Mouse (Mus musculus): ENCODE data around the gene Zeb2. TPM values are rescaled to one million over a fixed set of nuclear protein-coding genes. Genes with fewer than 3 reads are reported as not detected.
A peak's percentile ranks its signal among the peaks of the same experiment; 100 is the strongest.

Zeb2 gene
- polyA plus RNA-seq, 1 experiment from 2014 or later = 32.3 TPM

DNA sequence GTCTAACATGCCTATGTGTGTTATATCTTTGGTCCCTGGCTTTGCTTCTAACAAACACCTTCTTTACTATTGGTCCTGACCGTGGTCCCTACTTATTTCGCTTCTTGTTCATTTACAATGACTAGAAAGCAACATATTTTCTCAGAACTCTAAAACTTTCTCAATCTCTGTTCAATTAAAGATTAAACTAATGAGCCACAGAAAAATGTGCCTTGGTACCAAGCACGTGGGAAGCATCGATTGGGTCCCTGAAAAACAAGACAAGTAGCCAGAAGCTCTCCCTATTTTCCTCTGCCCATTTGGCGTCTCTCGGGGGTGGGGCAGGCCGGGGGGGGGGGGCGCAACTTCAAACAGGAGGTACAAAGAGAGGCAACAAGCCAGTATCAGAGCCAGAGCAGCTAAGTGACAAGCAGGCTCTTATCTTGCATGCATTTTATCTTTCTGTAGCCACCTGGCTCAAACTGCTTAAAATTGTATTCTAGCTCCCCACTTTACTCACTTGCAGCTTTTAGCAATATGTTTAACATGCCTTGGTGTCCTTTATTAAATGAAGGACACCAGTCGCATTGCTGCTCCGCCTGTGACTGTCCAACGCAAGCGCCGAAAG is 76.4 kb downstream of the Zeb2 start:
- Histone ChIP-seq H3K27ac (replicated peaks; ENCODE audit: low read depth, low read length) (no peak overlapping the region), H3K4me2 (ENCODE audit: low read length) (no peak overlapping the region), H3K9me3 (ENCODE audit: control insufficient read depth, low read length) (no peaks in the 10 kb centered on the region), H3K9ac (replicated peaks; ENCODE audit: low read length) (no peak overlapping the region), H3K4me1 (ENCODE audit: control insufficient read depth, insufficient read depth, low read length) (peaks cover 17% of the 10 kb centered on the region), H3K27me3 (ENCODE audit: control insufficient read depth, insufficient read depth, low read length) (no peaks in the 10 kb centered on the region), H3K36me3 (ENCODE audit: control insufficient read depth, insufficient read depth, low read length) (no peaks in the 10 kb centered on the region), H3K4me3 (replicated peaks; ENCODE audit: low read depth, low read length) (no peak overlapping the region)
- ATAC-seq (ENCODE audit: low FRiP score, low TSS enrichment) (no peak), DNase-seq (no peak)
- 77% methylated on average over 13 of the region's 13 CpGs for WGBS

DNA sequence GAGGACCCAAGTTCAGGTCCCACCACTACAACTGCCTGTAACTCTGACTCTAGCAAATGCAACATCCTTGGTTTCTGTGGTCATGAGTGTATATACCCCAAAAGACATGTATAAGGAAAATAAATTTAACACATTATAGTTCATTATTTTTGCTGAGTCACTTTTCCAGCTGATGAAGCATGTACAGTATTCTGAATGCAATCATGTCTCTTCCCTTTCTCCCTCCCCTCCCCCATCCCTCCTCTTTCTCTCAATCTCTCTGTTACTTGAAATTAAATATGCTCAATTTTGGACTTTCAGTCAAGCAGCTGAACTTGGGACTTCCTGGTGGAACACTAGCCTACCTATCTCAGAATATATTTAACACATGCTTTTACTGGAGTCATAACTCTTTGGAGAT is 77.7 kb downstream of the Zeb2 start:
- H3K27ac ChIP-seq (replicated peaks; ENCODE audit: low read depth, low read length) = no peak overlapping the region
- DNase-seq (no peak), ATAC-seq (ENCODE audit: low FRiP score, low TSS enrichment) (no peak)
- H3K9me3 ChIP-seq (ENCODE audit: control insufficient read depth, low read length) = no peaks in the 10 kb centered on the region
- H3K4me3 ChIP-seq (replicated peaks; ENCODE audit: low read depth, low read length) = no peak overlapping the region
- no peak overlapping the region for H3K4me2 ChIP-seq (ENCODE audit: low read length)
- no peaks in the 10 kb centered on the region for H3K36me3 ChIP-seq (ENCODE audit: control insufficient read depth, insufficient read depth, low read length)
- H3K9ac ChIP-seq (replicated peaks; ENCODE audit: low read length) = no peak overlapping the region
- H3K4me1 ChIP-seq (ENCODE audit: control insufficient read depth, insufficient read depth, low read length) = peaks cover 12% of the 10 kb centered on the region; the same call in 1 of the 2 replicates
- H3K27me3 ChIP-seq (ENCODE audit: control insufficient read depth, insufficient read depth, low read length) = no peaks in the 10 kb centered on the region

DNA sequence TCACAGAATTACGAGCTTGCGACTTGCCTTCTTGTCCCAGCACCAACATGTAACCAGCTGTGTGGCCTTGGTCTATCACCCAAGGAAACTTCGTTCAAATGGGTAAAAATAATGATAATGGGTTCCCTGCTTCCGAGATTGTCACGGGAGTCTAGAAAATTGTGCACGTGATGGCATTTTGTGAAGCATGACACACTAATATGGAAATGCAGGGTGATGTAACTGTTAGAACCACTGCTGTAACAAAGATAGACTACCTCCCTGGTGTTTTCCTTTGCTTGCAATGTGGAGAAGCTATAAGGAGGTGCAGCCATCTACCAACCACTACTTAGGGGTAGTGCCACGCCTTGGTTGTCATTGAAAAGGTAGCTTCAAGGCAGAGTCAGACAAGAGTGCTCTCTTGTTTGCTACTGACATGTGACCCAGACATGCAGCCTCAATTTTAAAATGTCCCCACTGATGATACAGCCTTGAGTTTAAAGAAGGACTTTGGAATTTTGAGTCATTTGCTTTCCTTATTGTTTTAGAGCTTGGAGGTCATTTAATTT is 89.0 kb downstream of the Zeb2 start:
- peaks cover 44% of the 10 kb centered on the region for H3K4me1 ChIP-seq (ENCODE audit: control insufficient read depth, insufficient read depth, low read length)
- H3K4me3 ChIP-seq (replicated peaks; ENCODE audit: low read depth, low read length) = no peak overlapping the region
- ATAC-seq (ENCODE audit: low FRiP score, low TSS enrichment) = no peak
- no peak overlapping the region for H3K27ac ChIP-seq (replicated peaks; ENCODE audit: low read depth, low read length)
- no peak for DNase-seq
- 78% methylated on average over 7 of the region's 7 CpGs for whole genome bisulfite sequencing
- H3K9ac ChIP-seq (replicated peaks; ENCODE audit: low read length) = no peak overlapping the region
- H3K9me3 ChIP-seq (ENCODE audit: control insufficient read depth, low read length) = no peaks in the 10 kb centered on the region
- no peak overlapping the region for H3K4me2 ChIP-seq (ENCODE audit: low read length)
- no peaks in the 10 kb centered on the region for H3K36me3 ChIP-seq (ENCODE audit: control insufficient read depth, insufficient read depth, low read length)
- no peaks in the 10 kb centered on the region for H3K27me3 ChIP-seq (ENCODE audit: control insufficient read depth, insufficient read depth, low read length)

DNA sequence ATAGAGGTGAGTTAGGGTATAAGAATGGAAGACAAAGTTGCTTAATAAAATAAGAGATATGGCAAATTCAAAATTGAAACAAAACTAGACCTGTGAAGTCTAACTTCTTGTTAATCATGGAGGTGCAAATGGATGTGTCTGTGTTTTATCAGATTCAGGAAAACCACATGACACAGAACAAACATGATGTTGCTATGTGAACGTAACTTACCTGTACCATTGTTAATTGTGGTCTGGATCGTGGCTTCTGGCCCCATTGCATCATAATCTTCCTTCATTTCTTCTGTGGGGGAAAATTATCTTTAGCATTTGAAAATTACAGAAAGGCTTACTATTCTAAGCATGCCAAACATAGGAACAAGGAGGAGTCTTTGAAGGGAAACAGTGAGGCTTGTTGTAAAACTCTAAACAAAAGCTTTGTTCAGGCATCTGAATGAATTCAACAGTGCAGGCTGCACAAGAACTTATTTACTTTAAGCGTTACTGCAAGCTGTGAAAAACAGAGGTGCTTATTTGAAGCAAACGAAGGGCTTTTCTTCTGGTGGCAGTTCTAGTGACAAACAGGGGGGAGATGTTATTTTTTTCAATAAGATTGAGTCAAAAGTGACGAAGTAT is 99.9 kb downstream of the Zeb2 start:
- Histone ChIP-seq H3K27ac (replicated peaks; ENCODE audit: low read depth, low read length) (no peak overlapping the region), H3K9me3 (ENCODE audit: control insufficient read depth, low read length) (no peaks in the 10 kb centered on the region), H3K27me3 (ENCODE audit: control insufficient read depth, insufficient read depth, low read length) (no peaks in the 10 kb centered on the region), H3K4me3 (replicated peaks; ENCODE audit: low read depth, low read length) (no peak overlapping the region), H3K36me3 (ENCODE audit: control insufficient read depth, insufficient read depth, low read length) (no peaks in the 10 kb centered on the region), H3K4me1 (ENCODE audit: control insufficient read depth, insufficient read depth, low read length) (no peaks in the 10 kb centered on the region), H3K9ac (replicated peaks; ENCODE audit: low read length) (no peak overlapping the region), H3K4me2 (ENCODE audit: low read length) (no peak overlapping the region)
- no peak for DNase-seq
- WGBS = 77% methylated on average over 5 of the region's 5 CpGs
- no peak for ATAC-seq (ENCODE audit: low FRiP score, low TSS enrichment)

DNA sequence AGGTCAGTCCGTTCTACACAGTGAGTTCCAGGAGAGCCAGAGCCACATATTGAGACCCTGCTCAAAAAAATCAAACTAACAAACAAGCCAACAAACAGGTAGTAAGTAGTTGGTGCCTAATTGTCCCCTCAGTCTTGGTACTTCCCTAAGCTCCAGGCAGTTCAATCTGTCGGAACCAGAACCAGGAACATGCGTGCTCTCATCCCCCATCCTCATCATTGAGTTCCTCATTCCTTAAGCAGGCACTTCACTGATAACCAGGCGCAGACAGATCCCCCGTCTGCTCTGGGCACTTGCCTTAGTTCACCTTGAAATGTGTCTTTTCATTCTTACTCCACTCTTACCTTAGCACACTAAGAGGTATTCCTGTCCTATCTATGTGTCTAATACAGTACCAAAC is 103.9 kb downstream of the Zeb2 start:
- H3K36me3 ChIP-seq (ENCODE audit: control insufficient read depth, insufficient read depth, low read length) = no peaks in the 10 kb centered on the region
- DNase-seq (no peak), ATAC-seq (ENCODE audit: low FRiP score, low TSS enrichment) (no peak)
- H3K4me3 ChIP-seq (replicated peaks; ENCODE audit: low read depth, low read length) = no peak overlapping the region
- no peaks in the 10 kb centered on the region for H3K27me3 ChIP-seq (ENCODE audit: control insufficient read depth, insufficient read depth, low read length)
- no peak overlapping the region for H3K27ac ChIP-seq (replicated peaks; ENCODE audit: low read depth, low read length)
- no peaks in the 10 kb centered on the region for H3K9me3 ChIP-seq (ENCODE audit: control insufficient read depth, low read length)
- H3K4me2 ChIP-seq (ENCODE audit: low read length) = no peak overlapping the region
- WGBS = 95% methylated on average over 5 of the region's 5 CpGs
- H3K9ac ChIP-seq (replicated peaks; ENCODE audit: low read length) = no peak overlapping the region
- H3K4me1 ChIP-seq (ENCODE audit: control insufficient read depth, insufficient read depth, low read length) = no peaks in the 10 kb centered on the region

DNA sequence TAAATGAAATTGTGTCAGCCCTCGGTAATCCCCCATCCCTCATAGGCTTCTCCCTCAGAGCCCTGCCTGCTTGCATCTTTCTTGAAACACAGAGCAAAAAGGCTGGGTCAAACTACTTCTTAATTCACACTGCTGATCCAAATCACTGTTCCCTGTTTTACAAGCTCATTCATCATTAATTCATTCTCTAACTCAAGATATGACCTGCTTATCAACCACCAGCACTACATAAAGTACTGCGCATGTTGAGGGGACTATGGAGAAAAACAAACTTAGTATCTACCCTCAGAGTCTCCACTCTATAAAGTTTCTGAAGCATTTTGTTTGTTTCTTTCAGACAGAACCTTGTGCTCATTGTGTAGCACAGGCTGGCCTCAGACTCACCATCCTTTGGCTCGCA is 104.5 kb downstream of the Zeb2 start:
- ATAC-seq (ENCODE audit: low FRiP score, low TSS enrichment) = no peak
- 88% methylated on average over 3 of the region's 3 CpGs for WGBS

DNA sequence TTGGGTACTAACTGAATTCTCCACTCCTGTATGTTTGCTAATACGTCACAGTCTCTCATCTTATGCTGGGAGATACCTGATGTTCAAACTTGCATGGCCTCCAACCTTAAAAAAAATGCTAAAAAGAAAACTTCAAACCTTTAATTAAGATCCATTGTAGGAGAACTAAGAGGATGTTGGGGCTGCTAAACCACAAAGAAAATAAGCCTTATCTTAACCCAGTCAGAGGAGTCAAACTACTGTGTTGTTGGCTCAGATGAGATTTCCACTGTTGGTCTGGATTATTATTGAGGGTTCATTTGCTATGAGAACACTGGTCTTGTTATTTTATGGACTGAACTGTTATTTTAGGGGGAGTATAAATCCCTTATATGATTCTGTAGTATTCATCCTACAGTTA is 106.5 kb downstream of the Zeb2 start:
- no peak for ATAC-seq (ENCODE audit: low FRiP score, low TSS enrichment)

More for the DNA sequence above, 104.5 kb downstream of the Zeb2 start:
- Histone ChIP-seq H3K4me2 (ENCODE audit: low read length) (no peak overlapping the region), H3K9me3 (ENCODE audit: control insufficient read depth, low read length) (no peaks in the 10 kb centered on the region), H3K4me1 (ENCODE audit: control insufficient read depth, insufficient read depth, low read length) (no peaks in the 10 kb centered on the region), H3K27ac (replicated peaks; ENCODE audit: low read depth, low read length) (no peak overlapping the region), H3K27me3 (ENCODE audit: control insufficient read depth, insufficient read depth, low read length) (no peaks in the 10 kb centered on the region), H3K9ac (replicated peaks; ENCODE audit: low read length) (no peak overlapping the region), H3K36me3 (ENCODE audit: control insufficient read depth, insufficient read depth, low read length) (no peaks in the 10 kb centered on the region), H3K4me3 (replicated peaks; ENCODE audit: low read depth, low read length) (no peak overlapping the region)
- no peak for DNase-seq

DNA sequence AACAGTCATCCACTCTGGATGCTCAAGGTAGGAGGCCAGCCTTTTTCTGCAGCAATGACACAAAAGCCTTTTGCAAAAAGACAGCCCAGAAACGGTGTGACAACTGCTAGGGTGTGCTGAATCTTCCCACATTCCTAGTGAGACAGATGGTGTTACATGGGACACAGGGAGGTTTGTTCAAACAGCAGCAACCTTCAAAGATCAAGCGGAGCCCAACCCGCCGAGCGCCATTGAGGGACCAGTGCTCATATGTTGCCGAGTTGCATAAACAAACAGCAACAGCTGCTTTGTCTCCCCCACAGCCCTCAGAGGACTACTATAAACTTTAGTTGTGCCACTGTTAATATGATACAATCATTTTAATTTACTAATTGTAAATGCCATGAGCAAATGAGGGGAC is 117.3 kb downstream of the Zeb2 start:
- no peaks in the 10 kb centered on the region for H3K4me1 ChIP-seq (ENCODE audit: control insufficient read depth, insufficient read depth, low read length)
- H3K4me3 ChIP-seq (replicated peaks; ENCODE audit: low read depth, low read length) = no peak overlapping the region
- H3K27ac ChIP-seq (replicated peaks; ENCODE audit: low read depth, low read length) = no peak overlapping the region
- peak; percentile 54 for DNase-seq
- H3K9ac ChIP-seq (replicated peaks; ENCODE audit: low read length) = no peak overlapping the region
- H3K4me2 ChIP-seq (ENCODE audit: low read length) = no peak overlapping the region
- no peaks in the 10 kb centered on the region for H3K9me3 ChIP-seq (ENCODE audit: control insufficient read depth, low read length)
- WGBS = 59% methylated on average over 6 of the region's 6 CpGs
- peaks cover 32% of the 10 kb centered on the region for H3K36me3 ChIP-seq (ENCODE audit: control insufficient read depth, insufficient read depth, low read length)
- ATAC-seq (ENCODE audit: low FRiP score, low TSS enrichment) = no peak; the same call in 1 of the 2 replicates
- no peaks in the 10 kb centered on the region for H3K27me3 ChIP-seq (ENCODE audit: control insufficient read depth, insufficient read depth, low read length)

More for the DNA sequence above, 106.5 kb downstream of the Zeb2 start:
- no peaks in the 10 kb centered on the region for H3K9me3 ChIP-seq (ENCODE audit: control insufficient read depth, low read length)
- H3K4me1 ChIP-seq (ENCODE audit: control insufficient read depth, insufficient read depth, low read length) = no peaks in the 10 kb centered on the region
- no peak for DNase-seq
- H3K27me3 ChIP-seq (ENCODE audit: control insufficient read depth, insufficient read depth, low read length) = no peaks in the 10 kb centered on the region
- WGBS = 95% methylated on average over 1 of the region's 1 CpGs
- H3K36me3 ChIP-seq (ENCODE audit: control insufficient read depth, insufficient read depth, low read length) = no peaks in the 10 kb centered on the region
- no peak overlapping the region for H3K4me3 ChIP-seq (replicated peaks; ENCODE audit: low read depth, low read length)
- H3K9ac ChIP-seq (replicated peaks; ENCODE audit: low read length) = no peak overlapping the region
- H3K27ac ChIP-seq (replicated peaks; ENCODE audit: low read depth, low read length) = no peak overlapping the region
- H3K4me2 ChIP-seq (ENCODE audit: low read length) = no peak overlapping the region

DNA sequence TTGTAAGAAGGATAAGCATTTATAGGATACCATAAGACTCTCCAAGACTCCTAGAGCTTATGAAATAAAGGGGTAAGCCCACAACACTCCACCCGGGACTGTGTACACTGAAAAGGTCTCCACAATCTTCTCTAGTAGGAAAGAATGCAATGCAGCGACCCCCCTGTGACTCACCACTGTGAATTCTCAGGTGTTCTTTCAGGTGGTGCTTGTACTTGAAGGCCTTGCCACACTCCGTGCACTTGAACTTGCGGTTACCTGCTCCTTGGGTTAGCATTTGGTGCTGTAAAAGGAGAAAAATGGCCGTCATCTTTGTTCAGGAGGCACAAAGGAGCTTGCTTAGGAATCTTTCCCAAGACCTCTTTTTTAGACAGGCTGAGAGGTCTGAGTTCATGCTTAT is 118.5 kb downstream of the Zeb2 start:
- ATAC-seq (ENCODE audit: low FRiP score, low TSS enrichment) = no peak
- H3K27ac ChIP-seq (replicated peaks; ENCODE audit: low read depth, low read length) = no peak overlapping the region
- no peak overlapping the region for H3K9ac ChIP-seq (replicated peaks; ENCODE audit: low read length)
- WGBS = 95% methylated on average over 5 of the region's 5 CpGs
- H3K4me2 ChIP-seq (ENCODE audit: low read length) = no peak overlapping the region
- DNase-seq = no peak
- H3K27me3 ChIP-seq (ENCODE audit: control insufficient read depth, insufficient read depth, low read length) = no peaks in the 10 kb centered on the region
- H3K4me3 ChIP-seq (replicated peaks; ENCODE audit: low read depth, low read length) = no peak overlapping the region
- no peaks in the 10 kb centered on the region for H3K9me3 ChIP-seq (ENCODE audit: control insufficient read depth, low read length)
- no peaks in the 10 kb centered on the region for H3K4me1 ChIP-seq (ENCODE audit: control insufficient read depth, insufficient read depth, low read length)
- H3K36me3 ChIP-seq (ENCODE audit: control insufficient read depth, insufficient read depth, low read length) = peaks cover 32% of the 10 kb centered on the region
